Mouse (Mus musculus) ES-Bruce4 (cell line): ENCODE data around the gene Fbxl21. TPM values are rescaled to one million over a fixed set of nuclear protein-coding genes. Genes with fewer than 3 reads are reported as not detected.

Source experiments
- H3K27ac ChIP-seq: 2 replicates; pipeline ENCODE4 v1.5.1; 2012; ENCODE audit warnings: low read length, inconsistent platforms; ENCODE audit not compliant: insufficient read depth
- H3K27me3 ChIP-seq: 2 replicates; pipeline ENCODE4 v1.6.1; 2012; ENCODE audit warnings: mild to moderate bottlenecking, low read length, inconsistent platforms; ENCODE audit not compliant: control insufficient read depth, poor library complexity, insufficient read depth, severe bottlenecking
- H3K36me3 ChIP-seq: 2 replicates; pipeline ENCODE4 v1.6.1; 2012; ENCODE audit warnings: inconsistent platforms, mild to moderate bottlenecking, low read length, moderate library complexity; ENCODE audit not compliant: control insufficient read depth, poor library complexity, insufficient read depth, severe bottlenecking
- H3K4me1 ChIP-seq: one replicate; pipeline ENCODE4 v1.8.1; 2011; ENCODE audit warnings: low read length; ENCODE audit not compliant: control insufficient read depth, insufficient read depth
- H3K4me3 ChIP-seq: 2 replicates; pipeline ENCODE4 v1.5.1; 2011; ENCODE audit warnings: low read depth, mild to moderate bottlenecking, low read length
- H3K9ac ChIP-seq: 2 replicates; pipeline ENCODE4 v1.6.1; 2012; ENCODE audit warnings: low read depth, mild to moderate bottlenecking, inconsistent platforms; ENCODE audit not compliant: poor library complexity, severe bottlenecking
- H3K9me3 ChIP-seq: replicated peaks from 2 replicates; pipeline ENCODE4 v1.6.1; 2012; ENCODE audit warnings: mild to moderate bottlenecking, low read length, inconsistent platforms; ENCODE audit not compliant: control insufficient read depth, poor library complexity, insufficient read depth, severe bottlenecking
- CTCF ChIP-seq: IDR thresholded peaks from one replicate; pipeline ENCODE4 v1.8.1; 2011; ENCODE audit warnings: low read depth, low read length
- EP300 ChIP-seq: IDR thresholded peaks from 2 replicates; pipeline ENCODE4 v1.6.1; 2011; ENCODE audit warnings: low read depth, low read length; ENCODE audit not compliant: insufficient read depth
- POLR2A ChIP-seq: IDR thresholded peaks from one replicate; pipeline ENCODE4 v1.8.1; 2011; ENCODE audit warnings: low read length; ENCODE audit not compliant: insufficient read depth
- polyA plus RNA-seq: library from polyadenylated mRNA; stranded (reverse); fragments of >200 nt; gene quantifications from 2 replicates; pipeline ENCODE4 v1.2.4, GENCODE M21; 2011; ENCODE audit warnings: low read depth; ENCODE audit not compliant: missing spikeins, insufficient read depth, insufficient read length

Gene Fbxl21
- polyA plus RNA-seq, 1 experiment, result 2.7 TPM

GRCm38 (mm10) chr13:56482146-56482545 is 40.1 kb upstream of the Fbxl21 start, which contains the start of gene Il9:
Il9 (minus strand) TSS chr13:56482246.
- Histone ChIP-seq H3K27ac (no peak within 1 kb of the TSS), H3K4me1 (no peaks in the 10 kb centered on the region), H3K4me3 (no peak within 1 kb of the TSS), H3K36me3 (no peaks in the 10 kb centered on the region), H3K27me3 (no peaks in the 10 kb centered on the region), H3K9ac (no peak within 1 kb of the TSS), H3K9me3 (no peaks in the 10 kb centered on the region)
- TF ChIP-seq POLR2A (no peak), EP300 (no peak), CTCF (no peak)

GRCm38 (mm10) chr13:56488012-56488411 is 34.3 kb upstream of the Fbxl21 start:
- no peak for TF ChIP-seq EP300
- TF ChIP-seq CTCF, result no peak
- TF ChIP-seq POLR2A, result no peak
- Histone ChIP-seq H3K36me3 (no peaks in the 10 kb centered on the region), H3K27ac (no peak overlapping the region), H3K9ac (no peak overlapping the region), H3K27me3 (no peaks in the 10 kb centered on the region), H3K4me3 (no peak overlapping the region), H3K9me3 (no peaks in the 10 kb centered on the region), H3K4me1 (no peaks in the 10 kb centered on the region)

GRCm38 (mm10) chr13:56494440-56494839 is 27.8 kb upstream of the Fbxl21 start:
- Histone ChIP-seq H3K36me3 (no peaks in the 10 kb centered on the region), H3K4me3 (no peak overlapping the region), H3K27me3 (no peaks in the 10 kb centered on the region), H3K4me1 (no peaks in the 10 kb centered on the region), H3K9me3 (no peaks in the 10 kb centered on the region), H3K9ac (no peak overlapping the region), H3K27ac (no peak overlapping the region)
- TF ChIP-seq EP300 (no peak), POLR2A (no peak), CTCF (no peak)

- Histone ChIP-seq H3K27ac (no peak overlapping the region), H3K4me1 (no peaks in the 10 kb centered on the region), H3K4me3 (no peak overlapping the region), H3K9me3 (no peaks in the 10 kb centered on the region), H3K9ac (no peak overlapping the region), H3K36me3 (no peaks in the 10 kb centered on the region), H3K27me3 (no peaks in the 10 kb centered on the region)
- no peak for TF ChIP-seq POLR2A
- peak; percentile 16 for TF ChIP-seq CTCF
Measured at GRCm38 (mm10) chr13:56500132-56500531, 22.1 kb upstream of the Fbxl21 start.

GRCm38 (mm10) chr13:56500636-56501035 is 21.6 kb upstream of the Fbxl21 start:
- no peak for TF ChIP-seq CTCF

GRCm38 (mm10) chr13:56501866-56502420 is 20.3 kb upstream of the Fbxl21 start:
- Histone ChIP-seq H3K9me3 (no peaks in the 10 kb centered on the region), H3K4me3 (no peak overlapping the region), H3K27ac (no peak overlapping the region), H3K4me1 (no peaks in the 10 kb centered on the region), H3K9ac (no peak overlapping the region), H3K36me3 (no peaks in the 10 kb centered on the region), H3K27me3 (no peaks in the 10 kb centered on the region)
- TF ChIP-seq POLR2A (no peak), CTCF (no peak), EP300 (no peak)

More at GRCm38 (mm10) chr13:56500636-56501035, 21.6 kb upstream of the Fbxl21 start:
- Histone ChIP-seq H3K36me3 (no peaks in the 10 kb centered on the region), H3K4me3 (no peak overlapping the region), H3K27me3 (no peaks in the 10 kb centered on the region), H3K27ac (no peak overlapping the region), H3K4me1 (no peaks in the 10 kb centered on the region), H3K9me3 (no peaks in the 10 kb centered on the region), H3K9ac (no peak overlapping the region)
